Mouse (Mus musculus) activated CD4-positive, CD25-positive, alpha-beta regulatory T cell, adult 9 weeks (primary cell): ENCODE results near the gene Ankrd44. TPM values are rescaled to one million over a fixed set of nuclear protein-coding genes. Genes with fewer than 3 reads are reported as not detected.

ENCODE experiments used
- polyA plus RNA-seq: library from polyadenylated mRNA; unstranded; fragments of 100-300 nt; shearing (Covaris generic); gene quantifications from one replicate; pipeline ENCODE4 v1.2.1, GENCODE M21; 2017

The Ankrd44 gene
- polyA plus RNA-seq: 363 TPM

GRCm38 (mm10) chr1:54925971-54926771, at the start of gene Ankrd44:
Ankrd44 (minus strand) TSS chr1:54926387.

Other genes with a start within 250 kb of the Ankrd44 start
- gene Sf3b1, start 101.1 kb upstream of the Ankrd44 start, polyA plus RNA-seq: 670 TPM
- gene Coq10b, start 126.4 kb upstream of the Ankrd44 start, polyA plus RNA-seq: 25.6 TPM
- gene Hspe1, start 161.7 kb upstream of the Ankrd44 start, polyA plus RNA-seq: 205 TPM
- gene Hspd1, start 161.9 kb upstream of the Ankrd44 start, polyA plus RNA-seq: 208 TPM
- 113 TPM for gene Mob4, start 204.8 kb upstream of the Ankrd44 start, polyA plus RNA-seq